Mouse (Mus musculus) ES-E14 (cell line): Measurements from ENCODE around the gene Scube1. TPM values are rescaled to one million over a fixed set of nuclear protein-coding genes. Genes with fewer than 3 reads are reported as not detected.

Experiments used
- DNase-seq: peaks from one replicate; pipeline ENCODE4 v3.0.0-alpha.2; 2013; ENCODE audit warnings: low read depth, low spot score
- H3K27ac ChIP-seq: 2 replicates; pipeline ENCODE4 v1.5.1; 2012; ENCODE audit warnings: low read depth, mild to moderate bottlenecking, low read length, moderate library complexity, mixed read lengths; ENCODE audit not compliant: poor library complexity, insufficient read depth, severe bottlenecking
- H3K36me3 ChIP-seq: 2 replicates; pipeline ENCODE4 v1.6.1; 2012; ENCODE audit warnings: mild to moderate bottlenecking, low read length, moderate library complexity, mixed read lengths; ENCODE audit not compliant: control insufficient read depth, poor library complexity, insufficient read depth, severe bottlenecking
- H3K4me1 ChIP-seq, 2 experiments: fragments of 150-350 bp in 1 of 2; sonication (generic) in 1 of 2; 2 replicates each; pipeline ENCODE4 v1.6.1; 2012; ENCODE audit warnings: low read length in 2 of 2, mild to moderate bottlenecking in 1 of 2, mixed read lengths in 1 of 2; ENCODE audit not compliant: control insufficient read depth in 2 of 2, insufficient read depth in 2 of 2, poor library complexity in 1 of 2
- H3K4me3 ChIP-seq, 2 experiments: fragments of 150-350 bp in 1 of 2; sonication (generic) in 1 of 2; 2 replicates each; pipeline ENCODE4 v1.5.1; 2012; ENCODE audit warnings: low read length in 2 of 2, low read depth in 1 of 2, mild to moderate bottlenecking in 1 of 2, mixed read lengths in 1 of 2; ENCODE audit not compliant: insufficient read depth in 1 of 2, poor library complexity in 1 of 2, severe bottlenecking in 1 of 2
- H3K9ac ChIP-seq: 2 replicates; pipeline ENCODE4 v1.6.1; 2012; ENCODE audit warnings: low read depth, mild to moderate bottlenecking, low read length, mixed read lengths; ENCODE audit not compliant: poor library complexity, insufficient read depth, severe bottlenecking
- H3K9me3 ChIP-seq: fragments of 150-350 bp; sonication (generic); 2 replicates; pipeline ENCODE4 v1.6.1; 2012; ENCODE audit warnings: low read depth, mild to moderate bottlenecking, low read length; ENCODE audit not compliant: control insufficient read depth, insufficient read depth
- CHD2 ChIP-seq: IDR thresholded peaks from 2 replicates; pipeline ENCODE4 v1.6.1; 2014; ENCODE audit warnings: mild to moderate bottlenecking, low read depth, low read length, inconsistent platforms
- HCFC1 ChIP-seq: IDR thresholded peaks from 2 replicates; pipeline ENCODE4 v1.6.1; 2012; ENCODE audit warnings: low read length, inconsistent platforms, borderline replicate concordance; ENCODE audit not compliant: insufficient read depth
- MAFK ChIP-seq: IDR thresholded peaks from 2 replicates; pipeline ENCODE4 v1.6.1; 2014; ENCODE audit warnings: mild to moderate bottlenecking, low read depth, low read length, inconsistent platforms; ENCODE audit not compliant: insufficient read depth
- ZC3H11A ChIP-seq: IDR thresholded peaks from 2 replicates; pipeline ENCODE4 v1.6.1; 2012; ENCODE audit warnings: low read depth, mild to moderate bottlenecking, inconsistent platforms, low read length, borderline replicate concordance
- ZNF384 ChIP-seq: IDR thresholded peaks from 2 replicates; pipeline ENCODE4 v1.6.1; 2012; ENCODE audit warnings: low read depth, low read length, inconsistent platforms
- in situ Hi-C, 2 experiments: fragments of 600-800 bp; cut with MboI; formaldehyde crosslinking; loops; one replicate each; pipeline ENCODE4 v1.15.1; 2025; ENCODE audit warnings: low sequenced_read_pairs in 2 of 2, inconsistent platforms in 1 of 2; ENCODE audit not compliant: unreplicated experiment in 2 of 2
- total RNA-seq: library from RNA; depleted of rRNA; stranded (reverse); fragments of 300-350 nt; gene quantifications from 2 replicates; pipeline ENCODE4 v1.2.3, GENCODE M21; 2012

Gene Scube1
- total RNA-seq, 1 experiment = 1.7 TPM

GRCm38 (mm10) chr15:83673621-83674020 lies 51.2 kb downstream of the Scube1 start:
- Histone ChIP-seq H3K36me3 (no peaks in the 10 kb centered on the region), H3K9ac (no peak overlapping the region), H3K27ac (no peak overlapping the region), H3K4me3 (no peak overlapping the region), H3K4me1 (no peaks in the 10 kb centered on the region), H3K9me3 (no peaks in the 10 kb centered on the region)
- DNase-seq = no peak
- TF ChIP-seq CHD2 (no peak), HCFC1 (no peak), MAFK (no peak), ZC3H11A (no peak), ZNF384 (no peak)
- in situ Hi-C loops = no loop called here

- in situ Hi-C loops = no loop called here
- no peaks in the 10 kb centered on the region for H3K9me3 ChIP-seq
- H3K4me3 ChIP-seq = no peak overlapping the region
- H3K4me1 ChIP-seq = no peaks in the 10 kb centered on the region
- H3K27ac ChIP-seq = no peak overlapping the region
- DNase-seq = no peak
- H3K9ac ChIP-seq = no peak overlapping the region
- TF ChIP-seq ZNF384 (no peak), ZC3H11A (no peak), CHD2 (no peak), HCFC1 (no peak), MAFK (no peak)
- no peaks in the 10 kb centered on the region for H3K36me3 ChIP-seq
These were observed 57.3 kb downstream of the Scube1 start for GRCm38 (mm10) chr15:83667501-83667900.

GRCm38 (mm10) chr15:83666418-83666817 lies 58.4 kb downstream of the Scube1 start:
- Histone ChIP-seq H3K27ac (no peak overlapping the region), H3K9me3 (no peaks in the 10 kb centered on the region), H3K4me1 (no peaks in the 10 kb centered on the region), H3K9ac (no peak overlapping the region), H3K36me3 (no peaks in the 10 kb centered on the region), H3K4me3 (no peak overlapping the region)
- DNase-seq = no peak
- TF ChIP-seq CHD2 (no peak), HCFC1 (no peak), MAFK (no peak), ZNF384 (no peak), ZC3H11A (no peak)
- in situ Hi-C loops = no loop called here

GRCm38 (mm10) chr15:83665993-83666392 lies 58.8 kb downstream of the Scube1 start:
- in situ Hi-C loops = no loop called here
- no peak overlapping the region for H3K9ac ChIP-seq
- no peak for DNase-seq

GRCm38 (mm10) chr15:83664722-83665121 lies 60.1 kb downstream of the Scube1 start:
- no peak for DNase-seq
- H3K36me3 ChIP-seq = no peaks in the 10 kb centered on the region
- TF ChIP-seq MAFK (no peak), ZNF384 (no peak), ZC3H11A (no peak), HCFC1 (no peak), CHD2 (no peak)
- H3K9ac ChIP-seq = no peak overlapping the region
- in situ Hi-C loops = no loop called here
- H3K4me1 ChIP-seq = no peaks in the 10 kb centered on the region
- H3K27ac ChIP-seq = no peak overlapping the region
- H3K4me3 ChIP-seq = no peak overlapping the region
- H3K9me3 ChIP-seq = no peaks in the 10 kb centered on the region

More at GRCm38 (mm10) chr15:83665993-83666392, 58.8 kb downstream of the Scube1 start:
- H3K27ac ChIP-seq = no peak overlapping the region
- TF ChIP-seq MAFK (no peak), ZC3H11A (no peak), CHD2 (no peak), HCFC1 (no peak), ZNF384 (no peak)
- H3K36me3 ChIP-seq = no peaks in the 10 kb centered on the region
- H3K4me1 ChIP-seq = no peaks in the 10 kb centered on the region
- no peaks in the 10 kb centered on the region for H3K9me3 ChIP-seq
- H3K4me3 ChIP-seq = no peak overlapping the region
